Mouse (Mus musculus): ENCODE measurements around the gene Adarb2. TPM values are rescaled to one million over a fixed set of nuclear protein-coding genes. Genes with fewer than 3 reads are reported as not detected.

The Adarb2 gene
- polyA plus RNA-seq, 1 experiment, result not detected

DNA sequence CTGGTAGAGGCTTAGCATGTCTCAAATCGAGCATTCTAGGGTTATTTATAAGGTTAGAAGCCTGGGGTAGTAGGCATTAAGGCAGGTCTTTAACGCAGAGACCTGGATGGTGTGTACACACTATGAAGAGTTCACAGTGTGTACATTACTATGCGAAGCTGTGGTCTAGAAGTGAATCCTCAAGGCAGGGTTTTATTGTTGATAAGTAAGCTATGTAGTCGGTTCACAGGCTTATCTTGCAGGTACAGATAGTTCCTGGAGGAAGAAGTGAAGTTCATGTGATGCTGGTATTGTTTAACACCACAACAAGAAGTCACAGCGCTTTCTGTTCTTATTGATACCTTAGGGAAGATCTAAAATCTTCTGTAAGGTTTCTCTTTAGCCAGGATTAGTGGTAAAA is 290.7 kb downstream of the Adarb2 start:
- Histone ChIP-seq H3K36me3 (ENCODE audit: control insufficient read depth, insufficient read depth, low read length) (no peaks in the 10 kb centered on the region), H3K4me3 (ENCODE audit: low read depth, low read length) (no peak overlapping the region), H3K4me1 (ENCODE audit: control insufficient read depth, insufficient read depth, insufficient read length, low read length) (no peaks in the 10 kb centered on the region), H3K27me3 (ENCODE audit: control insufficient read depth, insufficient read depth, low read length) (no peaks in the 10 kb centered on the region), H3K27ac (ENCODE audit: insufficient read depth, low read depth, low read length) (no peak overlapping the region)
- WGBS, result 63% methylated on average over 5 of the region's 5 CpGs
- TF ChIP-seq POLR2A (IDR thresholded peaks at IDR 0.05; ENCODE audit: low read depth, low read length) (no peak), CTCF (IDR thresholded peaks at IDR 0.05; ENCODE audit: extremely low read depth, insufficient read length, insufficient replicate concordance, low read depth, low read length) (no peak)

DNA sequence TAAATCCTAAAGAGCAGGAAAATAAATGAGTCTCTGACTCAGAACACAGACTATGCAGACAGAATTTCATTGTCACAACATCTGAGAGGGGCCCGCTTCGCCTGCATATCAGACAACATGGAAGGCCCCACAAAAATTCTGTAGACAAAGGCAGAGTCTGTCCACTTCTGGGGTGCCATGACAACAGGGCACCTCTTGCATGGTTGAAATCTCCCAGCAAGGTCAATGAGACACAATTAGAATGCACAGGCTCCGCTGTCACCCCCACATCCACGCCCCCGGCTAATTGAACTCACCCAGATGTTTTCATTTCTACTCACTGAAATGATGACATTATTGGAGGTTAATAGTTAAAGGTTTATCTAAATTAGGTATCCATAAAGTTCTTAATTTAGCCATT is 296.9 kb downstream of the Adarb2 start:
- Histone ChIP-seq H3K4me1 (ENCODE audit: control insufficient read depth, insufficient read depth, insufficient read length, low read length) (no peaks in the 10 kb centered on the region), H3K4me3 (ENCODE audit: low read depth, low read length) (no peak overlapping the region), H3K27me3 (ENCODE audit: control insufficient read depth, insufficient read depth, low read length) (no peaks in the 10 kb centered on the region), H3K36me3 (ENCODE audit: control insufficient read depth, insufficient read depth, low read length) (no peaks in the 10 kb centered on the region), H3K27ac (ENCODE audit: insufficient read depth, low read depth, low read length) (no peak overlapping the region)
- no peak for TF ChIP-seq CTCF (IDR thresholded peaks at IDR 0.05; ENCODE audit: extremely low read depth, insufficient read length, insufficient replicate concordance, low read depth, low read length)
- no peak for TF ChIP-seq POLR2A (IDR thresholded peaks at IDR 0.05; ENCODE audit: low read depth, low read length)
- 62% methylated on average over 5 of the region's 5 CpGs for WGBS

GRCm38 (mm10) chr13:8511069-8511817 is 308.6 kb downstream of the Adarb2 start:
- whole genome bisulfite sequencing, result 77% methylated on average over 7 of the region's 7 CpGs
- TF ChIP-seq POLR2A (IDR thresholded peaks at IDR 0.05; ENCODE audit: low read depth, low read length), result no peak

DNA sequence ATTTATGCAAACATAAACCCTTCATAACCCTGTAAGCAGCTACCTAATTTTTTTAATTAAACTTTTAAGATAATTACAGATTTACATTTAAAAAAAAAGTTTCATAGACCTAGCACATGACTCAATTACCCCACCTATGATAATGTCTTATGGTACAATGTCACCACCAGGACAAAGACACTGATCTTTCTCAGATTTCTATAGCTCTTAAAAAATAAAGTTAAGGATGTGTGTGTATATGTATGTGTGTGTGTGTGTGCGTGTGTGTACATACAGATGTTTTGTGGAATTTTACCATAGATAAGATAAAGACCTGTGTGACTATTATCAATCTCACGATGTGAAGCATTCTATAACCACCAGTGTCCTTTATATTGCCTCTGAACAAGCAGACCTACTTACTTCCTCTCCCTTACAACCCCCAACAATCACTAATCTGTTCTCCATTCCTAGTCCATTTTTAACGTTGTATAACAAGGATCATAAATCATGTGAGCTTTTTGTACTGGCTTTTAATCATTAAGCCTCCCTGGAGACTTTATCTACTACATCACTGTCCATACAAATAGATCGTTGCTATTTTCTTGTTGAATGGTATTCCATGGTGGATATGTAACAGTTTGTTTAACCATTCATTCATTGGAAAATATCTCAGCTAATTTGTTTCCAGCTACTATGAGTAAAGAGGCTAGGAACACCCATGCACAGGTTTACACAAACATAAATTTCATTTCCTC is 313.5 kb downstream of the Adarb2 start:
- Histone ChIP-seq H3K36me3 (ENCODE audit: control insufficient read depth, insufficient read depth, low read length) (no peaks in the 10 kb centered on the region), H3K4me1 (ENCODE audit: control insufficient read depth, insufficient read depth, insufficient read length, low read length) (no peaks in the 10 kb centered on the region), H3K27ac (ENCODE audit: insufficient read depth, low read depth, low read length) (no peak overlapping the region), H3K27me3 (ENCODE audit: control insufficient read depth, insufficient read depth, low read length) (no peaks in the 10 kb centered on the region), H3K4me3 (ENCODE audit: low read depth, low read length) (no peak overlapping the region)
- WGBS, result 18% methylated on average over 4 of the region's 4 CpGs
- no peak for TF ChIP-seq POLR2A (IDR thresholded peaks at IDR 0.05; ENCODE audit: low read depth, low read length)
- no peak for TF ChIP-seq CTCF (IDR thresholded peaks at IDR 0.05; ENCODE audit: extremely low read depth, insufficient read length, insufficient replicate concordance, low read depth, low read length)

More at GRCm38 (mm10) chr13:8511069-8511817, 308.6 kb downstream of the Adarb2 start:
- no peak overlapping the region for H3K27ac ChIP-seq (ENCODE audit: insufficient read depth, low read depth, low read length)
- no peaks in the 10 kb centered on the region for H3K27me3 ChIP-seq (ENCODE audit: control insufficient read depth, insufficient read depth, low read length)
- no peaks in the 10 kb centered on the region for H3K36me3 ChIP-seq (ENCODE audit: control insufficient read depth, insufficient read depth, low read length)
- no peak overlapping the region for H3K4me3 ChIP-seq (ENCODE audit: low read depth, low read length)
- no peaks in the 10 kb centered on the region for H3K4me1 ChIP-seq (ENCODE audit: control insufficient read depth, insufficient read depth, insufficient read length, low read length)

DNA sequence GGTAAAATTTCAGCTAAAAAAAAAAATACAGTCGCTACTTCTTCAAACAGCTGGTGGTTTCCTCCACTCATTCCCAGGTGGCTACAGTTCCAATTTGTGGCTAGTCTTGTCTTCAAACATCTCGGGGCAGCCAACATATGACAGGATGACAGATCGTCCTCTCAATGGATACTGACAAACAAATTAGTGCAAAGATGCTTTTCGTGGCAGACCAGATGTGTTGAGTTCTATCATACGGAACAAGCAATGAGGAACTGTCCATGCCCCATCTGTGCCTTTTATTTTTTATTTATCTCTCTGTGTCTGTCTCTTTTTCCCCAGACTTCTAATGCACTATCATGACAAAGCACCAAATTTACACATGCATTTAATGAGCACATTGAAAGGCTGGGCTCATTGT is 316.5 kb downstream of the Adarb2 start:
- 85% methylated on average over 5 of the region's 5 CpGs for WGBS
- TF ChIP-seq CTCF (IDR thresholded peaks at IDR 0.05; ENCODE audit: extremely low read depth, insufficient read length, insufficient replicate concordance, low read depth, low read length) (no peak), POLR2A (IDR thresholded peaks at IDR 0.05; ENCODE audit: low read depth, low read length) (no peak)
- H3K4me1 ChIP-seq (ENCODE audit: control insufficient read depth, insufficient read depth, insufficient read length, low read length), result no peaks in the 10 kb centered on the region
- no peaks in the 10 kb centered on the region for H3K27me3 ChIP-seq (ENCODE audit: control insufficient read depth, insufficient read depth, low read length)
- no peak overlapping the region for H3K4me3 ChIP-seq (ENCODE audit: low read depth, low read length)
- no peak overlapping the region for H3K27ac ChIP-seq (ENCODE audit: insufficient read depth, low read depth, low read length)
- H3K36me3 ChIP-seq (ENCODE audit: control insufficient read depth, insufficient read depth, low read length), result no peaks in the 10 kb centered on the region

- no peak overlapping the region for H3K27ac ChIP-seq (ENCODE audit: insufficient read depth, low read depth, low read length)
- TF ChIP-seq CTCF (IDR thresholded peaks at IDR 0.05; ENCODE audit: extremely low read depth, insufficient read length, insufficient replicate concordance, low read depth, low read length) (no peak), POLR2A (IDR thresholded peaks at IDR 0.05; ENCODE audit: low read depth, low read length) (no peak)
- 20% methylated on average over 9 of the region's 9 CpGs for WGBS
Observed at GRCm38 (mm10) chr13:8525748-8526631, 323.3 kb downstream of the Adarb2 start.

More at GRCm38 (mm10) chr13:8525748-8526631, 323.3 kb downstream of the Adarb2 start:
- Histone ChIP-seq H3K4me3 (ENCODE audit: low read depth, low read length) (no peak overlapping the region), H3K27me3 (ENCODE audit: control insufficient read depth, insufficient read depth, low read length) (no peaks in the 10 kb centered on the region), H3K36me3 (ENCODE audit: control insufficient read depth, insufficient read depth, low read length) (no peaks in the 10 kb centered on the region), H3K4me1 (ENCODE audit: control insufficient read depth, insufficient read depth, insufficient read length, low read length) (no peaks in the 10 kb centered on the region)
